Mouse (Mus musculus): ENCODE results near the gene Pnn.
"Not testable (repeated sequence)": the region's sequence is repeated elsewhere in the genome, so short reads cannot be mapped to it uniquely, and the experiment has no call there.

Gene Pnn

DNA sequence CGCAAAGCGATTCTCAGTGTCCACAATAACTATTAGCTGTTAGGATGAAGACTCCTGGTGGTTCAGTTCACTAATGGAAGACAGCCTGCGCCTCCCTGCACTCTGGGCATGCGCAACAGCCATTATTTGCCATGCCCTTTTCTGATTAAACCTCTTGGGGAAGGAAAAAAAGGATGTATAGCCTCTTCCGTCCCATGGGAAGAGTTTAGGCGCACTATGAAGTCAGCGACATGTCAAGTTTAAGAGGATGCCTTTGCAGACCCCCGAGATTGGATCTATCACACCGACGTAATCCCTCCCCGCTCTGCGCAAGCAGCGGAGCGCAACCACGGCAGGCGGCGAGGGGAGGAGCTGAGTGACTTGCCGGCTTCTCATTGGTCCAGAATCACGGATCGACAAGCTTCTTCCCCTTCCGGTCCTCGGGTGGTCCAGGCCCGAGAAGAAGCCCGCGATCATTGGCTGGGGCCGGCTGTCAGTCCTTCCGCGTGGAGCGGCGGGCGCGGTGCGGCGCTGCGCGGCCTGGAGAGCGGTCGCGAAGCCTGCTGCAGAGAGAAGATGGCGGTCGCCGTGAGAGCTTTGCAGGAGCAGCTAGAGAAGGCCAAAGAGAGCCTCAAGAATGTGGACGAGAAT is at the start of gene Pnn:
Pnn (plus strand) TSS at position 437 of the 630 bp plus-strand sequence.
- DNase-seq (ENCODE audit: low spot score in 2 of 2), result peak; percentile 97 to 98

DNA sequence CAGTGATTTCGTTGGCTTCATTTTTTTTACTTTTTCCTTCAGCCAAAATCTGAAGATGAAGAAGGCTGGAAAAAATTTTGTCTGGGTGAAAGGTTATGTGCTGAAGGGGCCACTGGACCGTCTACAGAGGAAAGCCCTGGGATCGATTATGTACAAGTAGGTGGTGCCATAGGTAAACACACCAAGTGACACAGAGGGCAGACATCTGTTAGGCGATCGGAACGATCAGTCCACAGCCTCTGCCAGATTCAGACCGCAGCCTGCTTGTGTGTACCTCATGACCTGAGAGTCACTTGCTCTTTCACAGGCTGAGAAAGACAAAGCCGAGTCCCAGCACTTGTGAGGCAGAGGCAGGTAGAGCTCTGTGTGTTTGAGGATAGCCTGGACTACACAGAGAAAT is 48.7 kb upstream of the Pnn start:
- DNase-seq (ENCODE audit: low spot score in 2 of 2), result no peak

DNA sequence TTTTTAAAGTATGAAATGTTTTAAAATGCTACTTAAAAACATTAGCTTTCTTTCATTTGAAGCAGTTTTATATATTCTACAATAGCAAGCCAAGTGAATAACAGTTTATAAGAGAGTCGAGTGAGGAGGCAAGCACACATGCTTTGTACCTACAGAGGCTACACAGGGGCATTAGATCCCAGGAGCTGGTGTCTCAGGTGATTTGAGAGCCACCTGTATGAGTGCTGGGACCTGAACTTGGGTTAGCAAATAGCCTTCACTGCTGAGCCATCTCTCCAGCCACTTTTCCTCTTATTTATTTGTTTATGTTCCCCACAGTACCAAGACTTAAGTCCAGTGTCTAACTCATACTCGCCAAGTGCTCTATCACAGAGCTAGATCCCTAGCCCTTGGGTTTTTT is 46.8 kb upstream of the Pnn start:
- DNase-seq (ENCODE audit: low spot score in 2 of 2), result no peak

DNA sequence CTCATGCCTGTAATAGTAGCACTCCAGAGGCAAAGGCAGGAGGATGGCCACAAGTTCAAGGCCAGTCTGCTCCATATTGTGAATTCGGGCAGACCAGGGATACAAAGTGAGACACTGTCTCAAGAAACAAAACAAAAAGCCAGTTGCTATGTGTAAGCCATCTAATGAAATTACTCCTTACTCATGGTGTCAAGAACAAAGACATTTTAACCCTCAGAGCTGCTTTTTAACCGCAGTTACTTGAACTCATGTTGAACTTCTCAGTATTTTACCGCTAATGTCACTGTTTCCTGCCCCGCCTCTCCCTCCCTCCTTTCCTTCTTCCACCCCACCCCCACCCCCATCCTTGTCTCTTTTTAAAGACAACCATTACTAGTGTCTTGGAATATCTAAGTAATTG is 45.4 kb upstream of the Pnn start:
- DNase-seq (ENCODE audit: low spot score in 2 of 2), result no peak

DNA sequence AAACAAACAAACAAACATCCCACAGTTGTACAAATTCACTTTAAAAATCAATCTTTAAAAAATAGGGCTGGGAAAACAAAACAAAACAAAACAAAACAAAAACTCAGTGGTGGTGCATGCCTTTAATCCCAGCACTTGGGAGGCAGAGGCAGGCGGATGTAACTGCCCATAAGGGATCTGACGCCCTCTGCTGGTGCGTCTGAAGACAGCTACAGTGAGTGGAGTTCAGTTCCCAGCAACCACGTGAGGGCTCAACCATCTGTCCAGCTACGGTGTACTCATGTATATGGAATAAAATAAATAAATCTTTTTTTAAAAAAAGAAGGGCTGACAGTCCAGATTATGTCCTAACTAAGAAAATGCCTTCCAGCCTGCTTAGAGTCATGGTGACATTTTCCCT is 34.6 kb upstream of the Pnn start:
- no peak for DNase-seq (ENCODE audit: low spot score in 2 of 2)

DNA sequence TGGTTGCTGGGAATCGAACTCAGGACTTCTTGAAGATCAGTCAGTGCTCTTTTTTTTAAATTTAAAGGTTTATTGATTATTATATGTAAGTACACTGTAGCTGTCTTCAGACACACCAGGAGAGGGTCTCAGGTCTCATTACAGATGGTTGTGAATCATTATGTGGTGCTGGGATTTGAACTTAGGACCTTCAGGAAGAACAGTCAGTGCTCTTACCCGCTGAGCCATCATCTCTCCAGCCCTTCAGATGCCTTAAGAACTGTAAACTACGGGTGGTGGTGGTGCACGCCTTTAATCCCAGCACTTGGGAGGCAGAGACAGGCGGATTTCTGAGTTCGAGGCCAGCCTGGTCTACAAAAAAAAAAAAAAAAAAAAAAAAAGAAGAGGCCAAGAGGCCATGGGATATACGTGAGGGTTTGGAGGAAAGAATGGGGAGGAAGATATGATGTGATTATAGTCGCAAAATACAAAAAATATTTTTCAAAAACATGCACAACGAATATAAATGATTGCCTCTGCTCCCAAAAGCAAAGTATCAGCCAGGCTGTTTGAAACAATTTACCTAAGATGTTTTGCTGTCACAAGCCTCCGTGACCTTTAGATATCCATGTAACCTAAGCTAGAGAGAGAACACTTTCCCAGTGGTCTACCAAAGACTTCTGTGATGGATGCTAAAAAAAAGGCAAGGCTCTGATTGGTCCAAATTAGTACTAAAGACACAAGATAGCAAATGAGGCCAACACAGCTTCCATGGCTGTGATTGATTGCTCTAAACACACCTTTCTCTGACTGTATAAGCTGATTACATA is 27.3 kb upstream of the Pnn start:
- DNase-seq (ENCODE audit: low spot score in 2 of 2), result no peak

GRCm38 (mm10) chr12:59039971-59040844 is 26.5 kb upstream of the Pnn start:
- DNase-seq (ENCODE audit: low spot score in 2 of 2), result no peak

DNA sequence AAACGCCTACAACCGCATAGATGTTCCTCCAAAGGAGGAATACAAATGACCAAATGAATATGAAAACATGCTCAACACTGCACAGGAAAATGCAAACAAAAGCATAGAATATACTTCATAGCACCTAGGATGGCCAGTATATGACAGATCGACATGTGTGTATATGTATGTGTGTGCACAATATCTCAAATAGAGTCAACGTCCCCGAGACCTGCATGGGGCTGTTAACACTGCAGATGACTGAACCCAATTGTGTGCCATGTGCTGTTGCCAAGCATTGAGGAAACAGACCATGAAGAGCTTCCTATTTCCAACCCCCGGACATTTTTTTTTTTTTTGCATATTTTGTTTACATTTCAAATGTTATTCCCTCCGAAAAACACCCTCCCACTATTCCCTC is 25.8 kb upstream of the Pnn start:
- no peak for DNase-seq (ENCODE audit: low spot score in 2 of 2)

GRCm38 (mm10) chr12:59052470-59052869 is 14.2 kb upstream of the Pnn start:
- DNase-seq (ENCODE audit: low spot score in 2 of 2), result no peak

DNA sequence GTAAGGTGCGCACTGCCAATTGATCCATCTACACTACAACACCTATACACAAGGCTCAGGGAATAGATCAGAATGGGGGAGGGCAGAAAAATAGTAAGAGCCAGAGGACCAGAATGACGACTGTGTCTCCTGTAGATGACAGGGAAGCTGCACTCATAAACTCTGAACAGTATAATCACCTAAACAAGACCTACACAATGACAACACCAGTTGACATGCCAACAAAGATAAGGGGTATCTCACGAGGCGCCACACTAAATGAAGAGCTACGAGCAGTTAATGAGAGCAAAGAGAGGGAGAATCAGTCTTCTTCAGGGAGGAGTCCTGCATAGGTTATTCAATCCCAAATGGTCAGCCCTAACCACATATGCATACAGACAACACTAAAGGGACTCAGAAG is 13.5 kb upstream of the Pnn start:
- DNase-seq (ENCODE audit: low spot score in 2 of 2), result no peak

DNA sequence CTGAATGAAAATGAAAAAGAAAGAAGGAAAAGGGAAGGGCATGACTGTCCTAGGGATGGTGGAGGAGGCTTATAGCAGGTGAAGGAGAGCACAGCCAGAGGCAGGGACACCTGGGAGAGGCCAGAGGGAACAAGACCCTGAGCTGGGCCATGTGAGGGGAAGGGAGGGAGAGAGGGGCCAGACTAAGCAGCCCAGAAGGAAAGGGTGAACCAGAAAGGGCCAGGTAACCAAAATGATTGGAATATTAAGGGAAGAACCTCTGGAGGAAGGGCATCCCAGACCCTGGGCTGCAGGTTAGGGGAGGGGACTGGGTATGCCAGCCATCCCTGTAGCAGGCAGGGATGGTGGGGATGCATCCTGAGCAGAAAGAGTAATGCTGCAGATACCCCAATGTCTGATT is 12.7 kb upstream of the Pnn start:
- DNase-seq (ENCODE audit: low spot score in 2 of 2), result no peak

DNA sequence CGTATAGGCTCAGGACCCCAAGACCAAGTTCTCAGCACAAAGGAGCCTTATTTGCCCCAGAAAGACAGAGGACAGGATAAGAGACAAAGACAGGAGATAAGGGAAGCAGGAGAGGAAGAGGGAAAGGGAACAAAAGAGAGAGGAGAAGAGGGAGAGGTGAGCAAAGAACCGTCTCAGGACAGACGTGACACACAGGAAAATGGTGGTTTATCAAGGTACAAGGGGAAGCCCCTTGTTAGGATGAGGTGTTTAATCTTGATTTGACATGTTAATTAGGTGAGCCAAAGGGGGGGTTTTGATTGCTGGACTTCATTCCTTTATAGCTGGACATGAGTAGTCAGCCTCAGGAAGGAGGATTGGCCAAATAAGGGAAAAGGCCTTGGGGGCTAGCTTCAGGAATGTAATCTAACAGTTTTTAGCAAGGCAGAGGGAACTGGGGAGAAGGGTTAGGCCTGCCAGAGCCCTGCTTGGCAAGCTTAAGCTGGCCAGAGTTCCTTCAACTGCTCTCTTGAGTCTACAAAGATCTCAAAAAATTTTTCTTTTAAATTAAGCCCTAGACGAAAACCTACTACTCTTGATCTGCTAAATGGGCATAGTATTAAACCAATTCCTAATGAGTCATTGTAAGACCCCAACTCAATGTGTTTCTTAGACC is 11.4 kb upstream of the Pnn start:
- no peak for DNase-seq (ENCODE audit: low spot score in 2 of 2)

DNA sequence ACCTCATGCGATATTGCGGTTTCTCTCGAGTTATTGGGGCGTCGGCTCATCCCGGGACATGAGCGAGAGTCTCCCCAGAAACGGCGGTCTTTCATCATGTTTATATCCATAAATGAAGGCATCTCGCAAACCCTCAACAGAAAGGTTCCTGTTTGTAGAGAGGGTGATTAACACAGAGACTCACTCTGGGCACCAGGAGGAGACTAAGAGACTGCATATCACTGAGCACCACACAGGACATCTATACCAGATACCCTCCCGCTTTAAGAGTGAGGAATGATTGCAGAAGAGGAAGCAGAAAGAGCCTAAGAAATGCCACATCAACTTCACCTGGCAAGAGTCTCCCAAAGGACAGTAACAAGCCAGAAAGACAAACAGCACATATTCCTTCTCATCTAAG is 10.5 kb upstream of the Pnn start:
- DNase-seq (ENCODE audit: low spot score in 2 of 2), result no peak

DNA sequence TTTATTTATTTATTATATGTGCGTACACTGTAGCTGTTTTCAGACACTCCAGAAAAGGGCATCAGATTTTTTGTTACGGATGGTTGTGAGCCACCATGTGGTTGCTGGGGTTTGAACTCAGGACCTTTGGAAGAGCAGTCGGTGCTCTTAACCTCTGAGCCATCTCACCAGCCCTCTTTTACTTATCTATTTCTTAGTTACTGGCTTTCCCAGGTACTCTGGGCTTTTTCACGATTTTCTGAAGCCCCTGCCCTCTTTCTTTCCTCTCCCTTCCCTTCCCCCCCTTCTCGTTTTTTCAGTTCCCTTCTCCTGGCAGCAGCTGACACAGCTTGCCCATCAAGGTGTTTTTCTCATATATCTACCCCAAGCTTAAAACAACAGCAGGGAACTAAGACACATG is 8.4 kb upstream of the Pnn start:
- not testable (repeated sequence) for DNase-seq (ENCODE audit: low spot score in 2 of 2)

DNA sequence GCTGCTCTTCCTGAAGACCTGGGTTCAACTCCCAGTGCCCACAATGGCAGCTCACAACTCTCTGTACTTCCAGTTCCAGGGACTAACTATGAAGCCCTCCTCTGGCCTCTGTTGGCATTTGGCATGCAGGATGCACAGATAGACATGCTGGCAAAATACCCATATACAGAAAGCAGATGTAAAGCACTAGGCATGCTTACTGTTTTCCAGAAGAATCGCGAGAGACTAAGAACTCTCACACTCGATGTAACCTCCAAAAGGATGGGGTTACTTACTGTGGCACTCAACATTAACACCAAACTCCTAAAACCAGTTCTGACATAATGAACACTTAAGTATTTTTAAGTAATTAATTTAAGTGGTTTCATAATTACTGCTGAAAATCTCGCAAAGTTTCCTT is 6.4 kb upstream of the Pnn start:
- no peak for DNase-seq (ENCODE audit: low spot score in 2 of 2)

DNA sequence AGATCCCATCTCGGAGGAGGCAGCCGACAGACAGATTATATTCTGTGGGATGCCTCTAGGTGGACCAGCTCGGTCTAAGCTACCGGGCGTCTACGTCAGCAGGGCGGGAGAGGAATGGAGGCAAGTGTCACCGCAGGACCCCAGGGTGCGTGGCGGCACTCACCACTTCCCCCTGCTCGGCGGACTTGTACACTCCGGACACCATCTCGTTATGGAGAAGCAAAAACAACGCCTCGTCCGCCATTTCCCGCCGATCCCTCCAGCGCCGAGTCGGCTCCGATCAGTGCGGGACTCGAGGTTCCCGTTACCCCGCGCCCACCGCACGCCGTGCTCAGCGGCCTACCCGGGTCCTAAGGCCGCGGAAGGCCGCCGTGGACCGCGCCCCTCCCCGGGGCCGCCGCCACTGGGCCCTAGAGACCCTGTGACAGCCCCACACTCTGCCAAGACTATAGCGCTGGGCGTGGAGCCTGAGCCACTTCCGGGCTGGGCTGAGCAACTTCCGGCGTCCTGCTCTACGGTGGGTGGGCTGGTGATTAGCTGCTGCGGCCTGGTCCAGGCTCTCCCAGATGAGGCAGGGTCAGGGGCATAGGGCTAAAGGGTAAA is 5.6 kb upstream of the Pnn start, which contains the start of gene Trappc6b:
Trappc6b (minus strand) TSS at position 480 of the 603 bp plus-strand sequence.
- DNase-seq (ENCODE audit: low spot score in 2 of 2), result peak; percentile 73 to 81

GRCm38 (mm10) chr12:59064837-59065236 is 1.8 kb upstream of the Pnn start:
- no peak for DNase-seq (ENCODE audit: low spot score in 2 of 2)

- DNase-seq (ENCODE audit: low spot score in 2 of 2), result no peak
Observed at GRCm38 (mm10) chr12:59065776-59066175, 908 bp upstream of the Pnn start.

GRCm38 (mm10) chr12:59067095-59067494 is 411 bp downstream of the Pnn start:
- DNase-seq (ENCODE audit: low spot score in 2 of 2), result peak in 1 of 2 experiments; percentile 20

DNA sequence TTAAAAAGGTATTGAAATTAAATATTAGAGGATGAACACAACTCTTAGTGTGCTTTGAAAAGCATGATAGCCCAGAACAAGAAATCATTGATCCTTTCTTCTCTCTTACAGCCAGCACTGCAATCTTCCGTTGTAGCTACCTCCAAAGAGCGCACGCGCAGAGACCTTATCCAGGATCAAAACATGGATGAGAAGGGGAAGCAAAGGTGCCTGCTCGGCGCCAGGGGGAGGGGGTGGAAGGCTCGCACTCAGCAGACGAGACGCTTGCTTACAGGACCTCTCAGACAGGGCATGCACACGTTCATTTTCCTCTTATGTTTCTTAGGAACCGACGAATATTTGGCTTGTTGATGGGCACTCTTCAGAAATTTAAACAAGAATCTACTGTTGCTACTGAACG is 2.1 kb downstream of the Pnn start:
- DNase-seq (ENCODE audit: low spot score in 2 of 2), result no peak

GRCm38 (mm10) chr12:59072286-59072685 is 5.6 kb downstream of the Pnn start:
- DNase-seq (ENCODE audit: low spot score in 2 of 2), result peak; percentile 23 to 29

Data from right cerebral cortex, adult 2 months (tissue).